Mouse (Mus musculus): ENCODE measurements around the gene Ranbp9. TPM values are rescaled to one million over a fixed set of nuclear protein-coding genes. Genes with fewer than 3 reads are reported as not detected.

Gene Ranbp9
- polyA plus RNA-seq, 1 experiment from 2014 or later, result 11.6 TPM

DNA sequence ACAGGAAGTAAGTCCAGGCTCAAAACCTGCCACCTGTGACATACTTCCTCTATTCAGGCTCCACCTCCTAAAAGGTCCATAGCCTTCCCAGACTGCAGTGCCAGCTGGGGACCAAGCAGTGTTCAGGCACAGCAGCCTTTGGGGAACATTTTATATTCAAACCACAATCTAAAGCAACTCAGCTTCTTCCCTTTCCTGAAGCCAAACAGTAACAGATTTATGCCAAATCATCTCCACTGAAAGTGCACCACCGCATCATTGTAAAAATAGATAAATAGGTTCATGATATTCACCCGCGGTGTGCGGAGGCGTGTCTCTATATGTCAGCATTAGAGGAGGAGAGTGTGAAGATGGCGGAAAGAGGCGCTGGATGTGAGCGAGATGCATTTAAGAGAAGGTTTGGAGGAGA, 33.9 kb upstream of the Ranbp9 start:
- WGBS, result 64% methylated on average over 8 of the region's 8 CpGs

GRCm38 (mm10) chr13:43512736-43513135, 31.7 kb upstream of the Ranbp9 start:
- H3K36me3 ChIP-seq, result no peaks in the 10 kb centered on the region
- WGBS, result 86% methylated on average over 3 of the region's 3 CpGs
- H3K4me3 ChIP-seq, result no peak overlapping the region
- H3K9me3 ChIP-seq, result no peaks in the 10 kb centered on the region
- H3K27ac ChIP-seq, result no peak overlapping the region
- H3K27me3 ChIP-seq (ENCODE audit: insufficient read depth, poor library complexity, severe bottlenecking), result no peaks in the 10 kb centered on the region; the same call in 1 of the 2 replicates
- H3K4me1 ChIP-seq, result peaks cover 3% of the 10 kb centered on the region; the same call in 1 of the 2 replicates
- DNase-seq (ENCODE audit: low spot score), result no peak

More for the DNA sequence above, 33.9 kb upstream of the Ranbp9 start:
- Histone ChIP-seq H3K27ac (no peak overlapping the region), H3K27me3 (ENCODE audit: insufficient read depth, poor library complexity, severe bottlenecking) (no peaks in the 10 kb centered on the region; the same call in 1 of the 2 replicates), H3K4me1 (peaks cover 3% of the 10 kb centered on the region; the same call in 1 of the 2 replicates), H3K4me3 (no peak overlapping the region), H3K36me3 (no peaks in the 10 kb centered on the region), H3K9me3 (no peaks in the 10 kb centered on the region)
- no peak for DNase-seq (ENCODE audit: low spot score)

DNA sequence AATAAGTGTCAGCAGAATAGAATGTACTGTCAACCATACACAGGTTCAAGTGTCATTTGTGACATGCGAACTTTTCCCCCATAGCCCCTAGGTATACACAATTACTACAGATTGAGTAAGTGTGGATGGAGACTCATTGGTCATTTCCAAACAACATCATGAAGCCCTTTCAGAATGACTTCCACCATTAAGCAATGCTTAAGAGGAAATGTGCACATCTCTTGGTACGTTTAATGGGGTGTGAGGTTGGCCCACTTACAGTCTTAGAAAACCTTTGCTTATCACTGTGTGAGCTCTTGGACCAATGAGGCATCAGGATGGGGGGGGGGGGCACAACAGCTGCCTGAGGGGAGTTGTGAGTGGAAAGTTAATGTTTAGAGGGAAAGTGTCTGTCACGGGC, 24.7 kb upstream of the Ranbp9 start:
- H3K4me1 ChIP-seq, result peaks cover 15% of the 10 kb centered on the region
- H3K9me3 ChIP-seq, result no peaks in the 10 kb centered on the region
- no peak overlapping the region for H3K27ac ChIP-seq
- WGBS, result 87% methylated on average over 3 of the region's 3 CpGs
- no peak overlapping the region for H3K4me3 ChIP-seq
- no peaks in the 10 kb centered on the region; the same call in 1 of the 2 replicates for H3K27me3 ChIP-seq (ENCODE audit: insufficient read depth, poor library complexity, severe bottlenecking)
- no peaks in the 10 kb centered on the region for H3K36me3 ChIP-seq
- DNase-seq (ENCODE audit: low spot score), result no peak

GRCm38 (mm10) chr13:43503395-43503850, 22.3 kb upstream of the Ranbp9 start:
- DNase-seq (ENCODE audit: low spot score), result peak; percentile 80
- Histone ChIP-seq H3K36me3 (no peaks in the 10 kb centered on the region), H3K27ac (peak overlapping the region; percentile 86), H3K9me3 (no peaks in the 10 kb centered on the region), H3K4me3 (peak overlapping the region; percentile 60), H3K27me3 (ENCODE audit: insufficient read depth, poor library complexity, severe bottlenecking) (no peaks in the 10 kb centered on the region), H3K4me1 (peaks cover 13% of the 10 kb centered on the region)
- 1% methylated on average over 19 of the region's 19 CpGs for WGBS

- no peaks in the 10 kb centered on the region for H3K27me3 ChIP-seq (ENCODE audit: insufficient read depth, poor library complexity, severe bottlenecking)
- H3K4me3 ChIP-seq, result no peak overlapping the region
- H3K27ac ChIP-seq, result no peak overlapping the region
- no peaks in the 10 kb centered on the region for H3K9me3 ChIP-seq
- H3K4me1 ChIP-seq, result peaks cover 16% of the 10 kb centered on the region
- 88% methylated on average over 5 of the region's 5 CpGs for WGBS
- DNase-seq (ENCODE audit: low spot score), result no peak
- H3K36me3 ChIP-seq, result no peaks in the 10 kb centered on the region
Observed at GRCm38 (mm10) chr13:43501601-43502000, 20.5 kb upstream of the Ranbp9 start.

- no peak overlapping the region for H3K27ac ChIP-seq
- WGBS, result 91% methylated on average over 4 of the region's 4 CpGs
Observed at GRCm38 (mm10) chr13:43500483-43500850, 19.4 kb upstream of the Ranbp9 start.

GRCm38 (mm10) chr13:43499731-43500482, 18.8 kb upstream of the Ranbp9 start:
- peaks cover 18% of the 10 kb centered on the region for H3K4me1 ChIP-seq
- no peak overlapping the region for H3K4me3 ChIP-seq
- no peaks in the 10 kb centered on the region for H3K9me3 ChIP-seq
- no peak for DNase-seq (ENCODE audit: low spot score)
- WGBS, result 71% methylated on average over 7 of the region's 7 CpGs
- no peaks in the 10 kb centered on the region for H3K27me3 ChIP-seq (ENCODE audit: insufficient read depth, poor library complexity, severe bottlenecking)
- no peaks in the 10 kb centered on the region for H3K36me3 ChIP-seq
- H3K27ac ChIP-seq, result no peak overlapping the region

More at GRCm38 (mm10) chr13:43500483-43500850, 19.4 kb upstream of the Ranbp9 start:
- H3K4me3 ChIP-seq, result no peak overlapping the region
- no peaks in the 10 kb centered on the region for H3K9me3 ChIP-seq
- no peaks in the 10 kb centered on the region for H3K27me3 ChIP-seq (ENCODE audit: insufficient read depth, poor library complexity, severe bottlenecking)
- DNase-seq (ENCODE audit: low spot score), result no peak
- no peaks in the 10 kb centered on the region for H3K36me3 ChIP-seq
- peaks cover 18% of the 10 kb centered on the region for H3K4me1 ChIP-seq

GRCm38 (mm10) chr13:43498849-43499248, 17.8 kb upstream of the Ranbp9 start:
- no peaks in the 10 kb centered on the region for H3K9me3 ChIP-seq
- 79% methylated on average over 14 of the region's 14 CpGs for WGBS
- no peak overlapping the region for H3K27ac ChIP-seq
- no peak overlapping the region for H3K4me3 ChIP-seq
- peaks cover 17% of the 10 kb centered on the region for H3K4me1 ChIP-seq
- DNase-seq (ENCODE audit: low spot score), result no peak
- no peaks in the 10 kb centered on the region for H3K27me3 ChIP-seq (ENCODE audit: insufficient read depth, poor library complexity, severe bottlenecking)
- no peaks in the 10 kb centered on the region for H3K36me3 ChIP-seq

DNA sequence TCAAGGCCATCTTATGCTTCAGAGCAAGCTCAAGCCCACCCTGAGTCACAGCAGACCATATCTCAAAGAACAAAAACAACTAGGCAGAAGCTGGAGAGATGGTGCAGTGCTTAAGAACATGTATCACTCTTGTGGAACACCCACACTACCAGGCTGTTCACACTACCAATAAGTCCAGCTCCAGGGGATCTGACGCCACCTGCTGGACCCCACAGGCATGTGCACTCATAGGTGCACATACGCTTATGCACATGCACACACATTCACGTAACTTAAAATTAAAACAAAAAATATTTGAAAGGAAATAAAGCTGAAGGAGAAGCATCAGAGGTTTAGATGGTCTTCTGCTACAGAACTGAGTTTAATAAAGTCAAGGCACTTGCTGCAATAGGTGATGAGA, 16.7 kb upstream of the Ranbp9 start:
- WGBS, result 94% methylated on average over 3 of the region's 3 CpGs
- H3K4me3 ChIP-seq, result no peak overlapping the region
- H3K36me3 ChIP-seq, result no peaks in the 10 kb centered on the region
- H3K4me1 ChIP-seq, result peaks cover 6% of the 10 kb centered on the region; the same call in 1 of the 2 replicates
- no peaks in the 10 kb centered on the region for H3K27me3 ChIP-seq (ENCODE audit: insufficient read depth, poor library complexity, severe bottlenecking)
- no peak overlapping the region for H3K27ac ChIP-seq
- no peaks in the 10 kb centered on the region for H3K9me3 ChIP-seq
- DNase-seq (ENCODE audit: low spot score), result no peak

DNA sequence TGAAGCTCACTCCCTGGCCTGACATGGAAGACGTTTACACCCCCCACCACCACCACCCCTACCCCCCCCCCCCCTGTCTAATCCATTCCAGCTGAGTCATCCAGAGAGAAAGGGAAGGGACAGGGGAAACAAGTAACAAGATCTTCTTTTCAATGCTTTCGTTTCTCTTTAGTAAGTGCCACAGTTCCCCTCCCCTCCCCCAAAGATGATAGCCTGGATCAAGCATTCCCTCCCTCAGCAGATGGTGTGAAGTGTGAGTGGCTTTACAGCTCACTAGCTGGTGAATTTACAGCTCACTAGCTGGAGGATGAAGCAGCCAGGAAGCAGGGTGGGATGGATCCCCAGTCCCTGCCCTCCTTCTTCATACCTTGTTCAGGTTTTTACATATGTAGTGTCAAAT, 15.6 kb upstream of the Ranbp9 start:
- H3K4me1 ChIP-seq, result peaks cover 5% of the 10 kb centered on the region; the same call in 1 of the 2 replicates
- 3% methylated on average over 2 of the region's 2 CpGs for WGBS
- H3K36me3 ChIP-seq, result no peaks in the 10 kb centered on the region
- 0 out of 2 replicates have a peak, but pooled peaks cover 3% of the 10 kb centered on the region for H3K27me3 ChIP-seq (ENCODE audit: insufficient read depth, poor library complexity, severe bottlenecking)
- H3K4me3 ChIP-seq, result no peak overlapping the region
- no peak for DNase-seq (ENCODE audit: low spot score)
- no peak overlapping the region for H3K27ac ChIP-seq
- no peaks in the 10 kb centered on the region for H3K9me3 ChIP-seq

- Histone ChIP-seq H3K9me3 (no peaks in the 10 kb centered on the region), H3K4me1 (peaks cover 5% of the 10 kb centered on the region; the same call in 1 of the 2 replicates), H3K4me3 (no peak overlapping the region), H3K27ac (no peak overlapping the region), H3K27me3 (ENCODE audit: insufficient read depth, poor library complexity, severe bottlenecking) (0 out of 2 replicates have a peak, but pooled peaks cover 3% of the 10 kb centered on the region), H3K36me3 (no peaks in the 10 kb centered on the region)
- WGBS, result 83% methylated on average over 7 of the region's 7 CpGs
- no peak for DNase-seq (ENCODE audit: low spot score)
Observed at GRCm38 (mm10) chr13:43495645-43496044, 14.6 kb upstream of the Ranbp9 start.

GRCm38 (mm10) chr13:43493725-43494124, 12.6 kb upstream of the Ranbp9 start:
- no peak for DNase-seq (ENCODE audit: low spot score)
- H3K27ac ChIP-seq, result no peak overlapping the region
- H3K4me1 ChIP-seq, result peaks cover 5% of the 10 kb centered on the region; the same call in 1 of the 2 replicates
- no peak overlapping the region for H3K4me3 ChIP-seq
- H3K9me3 ChIP-seq, result no peaks in the 10 kb centered on the region
- WGBS, result 85% methylated on average over 7 of the region's 7 CpGs
- no peaks in the 10 kb centered on the region for H3K36me3 ChIP-seq
- H3K27me3 ChIP-seq (ENCODE audit: insufficient read depth, poor library complexity, severe bottlenecking), result 0 out of 2 replicates have a peak, but pooled peaks cover 3% of the 10 kb centered on the region

DNA sequence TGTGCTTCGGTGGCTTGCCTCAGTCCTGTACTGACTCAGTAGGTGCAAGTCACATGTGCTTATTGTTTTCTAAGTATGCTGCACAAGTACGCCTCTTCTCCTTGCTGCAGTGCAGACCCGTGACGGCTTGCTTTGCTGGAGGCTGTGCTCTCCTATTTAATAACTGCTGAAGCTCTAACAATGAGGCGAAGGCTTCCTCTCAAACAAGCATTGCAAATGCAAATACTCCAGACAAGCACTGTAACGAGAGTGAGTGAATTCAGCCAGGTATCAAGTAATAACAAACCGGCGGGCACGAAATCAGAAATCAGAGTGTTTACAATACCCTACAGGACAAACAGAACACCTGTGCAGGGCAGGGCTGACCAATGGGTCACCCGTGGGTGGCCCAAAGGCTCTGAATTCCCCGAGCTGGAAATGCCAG, 12.0 kb upstream of the Ranbp9 start:
- 0 out of 2 replicates have a peak, but pooled peaks cover 3% of the 10 kb centered on the region for H3K27me3 ChIP-seq (ENCODE audit: insufficient read depth, poor library complexity, severe bottlenecking)
- H3K36me3 ChIP-seq, result no peaks in the 10 kb centered on the region
- peaks cover 5% of the 10 kb centered on the region; the same call in 1 of the 2 replicates for H3K4me1 ChIP-seq
- no peak for DNase-seq (ENCODE audit: low spot score)
- WGBS, result 79% methylated on average over 11 of the region's 11 CpGs
- H3K9me3 ChIP-seq, result no peaks in the 10 kb centered on the region
- H3K4me3 ChIP-seq, result no peak overlapping the region
- H3K27ac ChIP-seq, result no peak overlapping the region
